Mouse (Mus musculus) lung, embryonic 16.5 days (tissue): Measurements from ENCODE around the gene 1600014C23Rik. TPM values are rescaled to one million over a fixed set of nuclear protein-coding genes. Genes with fewer than 3 reads are reported as not detected.

ENCODE experiments used
- ATAC-seq: fragments of 200-750 bp; cut with Nextera tagmentation; 2 replicates; pipeline ENCODE4 v1.8.0; 2017; ENCODE audit warnings: low read depth, mild to moderate bottlenecking, moderate library complexity
- H3K27ac ChIP-seq: fragments of 300-500 bp; sonication (generic); 2 replicates; pipeline ENCODE4 v1.5.1; 2014; ENCODE audit warnings: mild to moderate bottlenecking, control low read depth, low read length
- H3K27me3 ChIP-seq: fragments of 300-500 bp; sonication (generic); 2 replicates; pipeline ENCODE4 v1.6.1; 2014; ENCODE audit warnings: low read depth, low read length, mixed read lengths; ENCODE audit not compliant: control insufficient read depth, insufficient read depth
- H3K36me3 ChIP-seq: fragments of 300-500 bp; sonication (generic); 2 replicates; pipeline ENCODE4 v1.6.1; 2014; ENCODE audit warnings: low read length; ENCODE audit not compliant: control insufficient read depth, insufficient read depth
- H3K4me1 ChIP-seq: fragments of 300-500 bp; sonication (generic); replicated peaks from 2 replicates; pipeline ENCODE4 v1.6.1; 2014; ENCODE audit warnings: low read length, mixed read lengths; ENCODE audit not compliant: control insufficient read depth, insufficient read depth
- H3K4me2 ChIP-seq: fragments of 300-500 bp; sonication (generic); 2 replicates; pipeline ENCODE4 v1.6.1; 2014; ENCODE audit warnings: low read depth, low read length, control low read depth
- H3K4me3 ChIP-seq: fragments of 300-500 bp; sonication (generic); 2 replicates; pipeline ENCODE4 v1.5.1; 2014; ENCODE audit warnings: mild to moderate bottlenecking, low read length, control low read depth
- H3K9ac ChIP-seq: fragments of 300-500 bp; sonication (generic); 2 replicates; pipeline ENCODE4 v1.6.1; 2014; ENCODE audit warnings: low read length, control low read depth
- H3K9me3 ChIP-seq: fragments of 300-500 bp; sonication (generic); 2 replicates; pipeline ENCODE4 v1.6.1; 2016; ENCODE audit warnings: low read length; ENCODE audit not compliant: control insufficient read depth
- WGBS: fragments of 180-500 bp; shearing (Covaris S2); extraction: QIAGEN DNeasy Blood & Tissue Kit; methylation state at CpG from one replicate; pipeline ENCODE4 v1.1.7; 2014; 5-methylcytosine and 5-hydroxymethylcytosine counted together
- polyA plus RNA-seq: library from polyadenylated mRNA; unstranded; fragments of >200 nt; fragmentation: Nextera tagmentation; extraction: Ambion mirVana; gene quantifications from 2 replicates; pipeline ENCODE4 v1.2.1, GENCODE M21; 2015

Gene 1600014C23Rik
- polyA plus RNA-seq, 1 experiment from 2014 or later = not detected

DNA sequence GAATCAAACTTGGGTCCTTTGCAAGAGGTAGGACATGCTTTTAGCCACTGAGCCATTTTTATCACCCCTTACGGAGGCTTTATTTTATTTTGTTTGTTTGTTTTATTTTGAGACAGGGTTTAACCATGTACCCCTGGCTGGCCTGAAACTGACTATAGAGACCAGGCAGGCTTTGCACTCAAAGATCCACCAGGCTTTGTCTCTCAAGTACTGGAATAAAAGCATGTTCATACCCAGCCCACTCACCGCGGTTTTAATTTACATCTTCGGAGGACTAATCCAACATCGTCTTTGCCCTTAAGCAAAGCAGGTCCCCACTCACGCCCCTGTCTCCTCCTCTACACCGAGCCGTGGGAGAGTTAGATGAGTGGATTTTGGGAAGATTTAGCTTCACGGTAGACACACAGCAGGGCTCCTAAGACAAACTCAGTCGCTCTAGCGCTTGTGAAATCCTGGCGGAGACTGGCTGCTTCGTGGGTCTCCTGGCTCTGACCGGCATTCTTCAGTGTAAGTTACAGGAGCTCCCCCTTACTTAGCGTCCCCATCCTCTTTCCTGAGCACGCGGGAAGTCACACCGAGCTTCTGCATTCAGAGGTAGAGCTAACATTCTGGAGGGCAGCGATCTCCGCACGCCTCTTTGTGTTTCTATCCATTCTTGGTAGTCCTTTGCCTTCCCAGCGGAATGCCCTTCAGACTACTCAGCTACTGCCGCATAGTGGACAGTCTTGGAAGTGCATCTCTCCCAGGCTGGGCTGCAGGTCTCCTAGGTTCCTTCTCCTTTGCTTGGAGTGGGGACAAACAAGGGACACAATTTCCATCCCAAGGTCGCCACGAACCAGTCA, 9.7 kb downstream of the 1600014C23Rik start:
- Histone ChIP-seq H3K4me1 (peaks cover 7% of the 10 kb centered on the region), H3K27ac (peak overlapping the region; percentile 37; the same call in 1 of the 2 replicates), H3K9me3 (no peaks in the 10 kb centered on the region), H3K4me3 (peak overlapping the region; percentile 58), H3K9ac (peak overlapping the region; percentile 82), H3K27me3 (no peaks in the 10 kb centered on the region), H3K4me2 (peak overlapping the region; percentile 85), H3K36me3 (no peaks in the 10 kb centered on the region)
- ATAC-seq = peak; percentile 64
- WGBS = 2% methylated on average over 25 of the region's 25 CpGs

DNA sequence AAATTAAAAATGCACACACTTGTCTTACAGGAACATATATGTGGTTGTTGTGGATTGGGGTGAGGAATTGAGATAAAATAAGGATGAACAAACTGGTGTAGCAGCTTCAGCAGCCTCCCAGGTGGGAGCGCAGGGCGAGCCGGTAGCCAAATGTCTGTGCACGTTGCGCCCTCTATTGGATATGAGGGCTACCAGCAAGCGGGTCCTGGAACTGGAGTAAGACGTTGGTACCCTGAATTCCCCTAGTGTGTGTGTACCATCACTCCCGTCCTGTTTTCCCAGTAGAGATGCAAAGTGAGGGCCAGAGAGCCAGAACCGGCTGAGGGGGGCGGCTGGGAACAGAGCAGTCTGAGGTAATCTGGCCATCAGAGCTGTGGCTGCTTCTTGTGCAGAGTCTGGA, 15.3 kb downstream of the 1600014C23Rik start:
- Histone ChIP-seq H3K27ac (no peak overlapping the region), H3K4me3 (no peak overlapping the region), H3K36me3 (no peaks in the 10 kb centered on the region), H3K9ac (no peak overlapping the region), H3K4me2 (no peak overlapping the region), H3K4me1 (peaks cover under 1% of the 10 kb centered on the region; the same call in 1 of the 2 replicates), H3K27me3 (no peaks in the 10 kb centered on the region), H3K9me3 (no peaks in the 10 kb centered on the region)
- peak; percentile 60 for ATAC-seq
- 4% methylated on average over 10 of the region's 10 CpGs for WGBS

DNA sequence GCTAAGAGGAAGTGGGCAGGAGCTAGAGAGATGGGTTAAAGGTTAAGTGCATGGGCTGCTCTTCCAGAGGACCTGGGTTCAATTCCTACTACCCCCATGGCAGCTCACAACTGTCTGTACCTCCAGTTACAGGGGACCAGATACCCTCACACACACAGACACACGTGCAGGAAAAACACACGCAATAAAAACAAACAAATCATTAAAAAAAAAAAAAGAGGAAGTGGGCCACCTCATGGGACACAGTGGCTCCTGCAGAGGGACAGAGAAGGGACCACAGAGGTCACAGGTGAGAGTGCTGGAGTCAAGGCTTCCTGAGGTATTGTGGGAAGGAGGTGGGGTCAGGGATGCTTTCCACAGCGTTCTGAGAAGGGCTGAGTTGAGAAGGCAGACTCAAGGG, 22.1 kb downstream of the 1600014C23Rik start:
- H3K4me2 ChIP-seq = no peak overlapping the region
- no peaks in the 10 kb centered on the region for H3K36me3 ChIP-seq
- no peak overlapping the region for H3K9ac ChIP-seq
- no peaks in the 10 kb centered on the region for H3K27me3 ChIP-seq
- no peak for ATAC-seq
- no peak overlapping the region for H3K4me3 ChIP-seq
- 30% methylated on average over 3 of the region's 3 CpGs for WGBS
- no peaks in the 10 kb centered on the region for H3K4me1 ChIP-seq
- no peak overlapping the region for H3K27ac ChIP-seq
- no peaks in the 10 kb centered on the region for H3K9me3 ChIP-seq

DNA sequence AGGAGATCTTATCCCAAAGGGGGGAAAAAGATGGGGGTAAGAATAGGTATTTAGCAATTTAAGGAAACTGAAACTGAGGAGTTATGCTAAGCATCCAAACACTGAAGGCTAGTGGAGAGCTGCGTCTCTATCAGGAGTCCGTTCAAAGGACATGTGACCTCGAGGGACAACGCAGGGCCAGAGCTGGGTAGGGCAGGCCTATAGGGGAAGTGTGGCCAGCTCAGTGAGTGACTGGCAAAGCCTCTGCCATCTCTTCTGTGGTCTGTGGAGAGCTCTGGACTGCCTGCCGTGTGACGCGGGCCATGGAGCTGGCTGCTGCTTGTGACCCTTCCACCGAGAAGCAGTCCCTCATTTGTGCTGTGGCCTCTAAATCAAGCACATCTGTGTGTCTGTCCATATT, 23.2 kb downstream of the 1600014C23Rik start:
- H3K27me3 ChIP-seq = no peaks in the 10 kb centered on the region
- H3K36me3 ChIP-seq = no peaks in the 10 kb centered on the region
- WGBS = 75% methylated on average over 8 of the region's 8 CpGs
- H3K9ac ChIP-seq = no peak overlapping the region
- ATAC-seq = no peak
- H3K4me2 ChIP-seq = no peak overlapping the region
- H3K4me3 ChIP-seq = no peak overlapping the region
- H3K9me3 ChIP-seq = no peaks in the 10 kb centered on the region
- no peak overlapping the region for H3K27ac ChIP-seq
- no peaks in the 10 kb centered on the region for H3K4me1 ChIP-seq

DNA sequence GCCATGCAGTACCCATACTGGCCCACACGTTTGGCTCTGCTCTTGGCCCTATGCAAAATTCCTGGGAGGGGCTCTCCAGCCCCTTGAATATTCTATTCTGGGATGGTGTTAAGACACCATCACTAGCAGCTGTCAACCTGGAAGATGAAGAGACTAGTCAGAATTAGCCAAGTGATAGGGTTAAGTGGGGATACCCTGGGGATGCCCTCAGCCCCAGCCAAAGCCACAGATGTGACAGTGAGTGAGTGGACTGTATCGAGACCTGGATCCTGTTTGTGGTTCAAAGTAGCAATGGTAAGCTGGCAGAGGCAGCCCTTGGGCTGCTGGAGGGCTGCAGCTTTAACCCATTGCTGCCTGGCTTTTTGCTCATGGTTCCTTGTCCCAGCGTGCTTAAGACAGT, 23.8 kb downstream of the 1600014C23Rik start:
- no peak for ATAC-seq
- H3K36me3 ChIP-seq = no peaks in the 10 kb centered on the region
- H3K4me1 ChIP-seq = no peaks in the 10 kb centered on the region
- no peaks in the 10 kb centered on the region for H3K9me3 ChIP-seq
- WGBS = 29% methylated on average over 3 of the region's 3 CpGs
- no peak overlapping the region for H3K4me2 ChIP-seq
- H3K9ac ChIP-seq = no peak overlapping the region
- H3K27ac ChIP-seq = no peak overlapping the region
- no peak overlapping the region for H3K4me3 ChIP-seq
- no peaks in the 10 kb centered on the region for H3K27me3 ChIP-seq

DNA sequence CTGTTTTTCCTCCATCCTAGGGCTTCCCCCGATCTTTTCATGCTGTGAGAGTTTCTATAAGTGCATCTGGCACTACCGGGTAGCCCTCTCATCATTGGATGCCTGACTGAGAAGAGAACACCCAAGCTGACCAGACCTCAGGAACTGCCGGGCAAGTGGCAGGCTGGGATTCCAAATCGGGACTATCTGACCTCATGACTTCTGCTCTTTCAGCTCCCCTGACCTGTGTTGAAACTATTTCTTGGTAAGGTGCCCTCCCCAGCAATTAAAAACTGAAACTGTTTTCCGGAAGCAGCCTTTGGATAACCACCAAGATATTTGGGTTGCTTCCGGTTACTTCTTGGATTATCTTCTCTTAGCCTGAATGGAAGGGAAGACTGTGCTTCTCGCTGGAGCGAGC, 25.5 kb downstream of the 1600014C23Rik start:
- no peak overlapping the region for H3K9ac ChIP-seq
- no peaks in the 10 kb centered on the region; the same call in 1 of the 2 replicates for H3K4me1 ChIP-seq
- H3K9me3 ChIP-seq = no peaks in the 10 kb centered on the region
- H3K36me3 ChIP-seq = no peaks in the 10 kb centered on the region
- no peak overlapping the region for H3K27ac ChIP-seq
- H3K4me2 ChIP-seq = no peak overlapping the region
- no peaks in the 10 kb centered on the region for H3K27me3 ChIP-seq
- H3K4me3 ChIP-seq = no peak overlapping the region
- 81% methylated on average over 8 of the region's 8 CpGs for WGBS
- no peak for ATAC-seq

DNA sequence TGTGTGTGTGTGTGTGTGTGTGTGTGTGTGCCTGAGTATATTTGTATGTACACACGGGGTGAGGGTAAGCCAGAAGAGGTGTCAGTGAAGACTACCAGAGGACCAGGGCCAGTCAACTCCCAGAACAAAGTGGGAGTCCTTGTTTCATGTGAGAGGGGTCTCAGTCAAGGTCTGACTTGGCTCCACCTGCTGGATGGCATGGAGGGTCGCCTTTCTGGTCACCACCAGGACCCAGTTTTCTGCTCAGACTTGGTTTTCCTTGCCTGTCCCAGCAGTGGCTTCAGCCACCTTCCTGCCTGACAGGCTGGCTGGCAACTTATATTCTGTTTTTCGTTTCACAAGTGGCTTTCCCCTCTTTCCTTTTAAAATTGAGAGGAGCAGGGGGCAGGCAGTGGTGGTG, 26.3 kb downstream of the 1600014C23Rik start:
- 24% methylated on average over 3 of the region's 3 CpGs for WGBS
- Histone ChIP-seq H3K27ac (no peak overlapping the region), H3K36me3 (no peaks in the 10 kb centered on the region), H3K4me3 (no peak overlapping the region), H3K4me1 (peaks cover 7% of the 10 kb centered on the region; the same call in 1 of the 2 replicates), H3K9ac (no peak overlapping the region), H3K27me3 (no peaks in the 10 kb centered on the region), H3K9me3 (no peaks in the 10 kb centered on the region), H3K4me2 (no peak overlapping the region)
- no peak for ATAC-seq

DNA sequence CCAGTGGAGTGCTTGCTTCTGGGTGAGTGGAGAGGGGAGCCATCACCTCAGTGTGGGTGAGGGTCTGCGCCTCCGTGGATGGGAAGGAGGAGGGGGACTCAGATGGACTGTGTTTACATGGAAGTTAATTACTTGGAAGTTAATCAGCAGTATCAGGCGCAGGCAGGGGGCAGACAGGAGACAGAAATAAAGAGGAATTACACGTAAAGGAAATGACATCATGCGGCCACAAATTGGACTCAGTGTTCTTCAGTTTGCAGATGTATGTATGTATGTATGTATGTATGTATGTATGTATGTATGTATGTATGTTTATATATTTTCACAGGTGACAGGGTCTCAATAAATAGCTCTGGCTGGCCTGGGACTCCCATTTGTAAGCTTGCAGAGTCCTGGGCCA, 26.8 kb downstream of the 1600014C23Rik start:
- peaks cover 7% of the 10 kb centered on the region for H3K4me1 ChIP-seq
- WGBS = 57% methylated on average over 5 of the region's 5 CpGs
- H3K27ac ChIP-seq = no peak overlapping the region
- H3K4me3 ChIP-seq = no peak overlapping the region
- no peaks in the 10 kb centered on the region for H3K9me3 ChIP-seq
- H3K9ac ChIP-seq = no peak overlapping the region
- no peak for ATAC-seq
- no peak overlapping the region for H3K4me2 ChIP-seq
- H3K36me3 ChIP-seq = no peaks in the 10 kb centered on the region
- H3K27me3 ChIP-seq = no peaks in the 10 kb centered on the region

DNA sequence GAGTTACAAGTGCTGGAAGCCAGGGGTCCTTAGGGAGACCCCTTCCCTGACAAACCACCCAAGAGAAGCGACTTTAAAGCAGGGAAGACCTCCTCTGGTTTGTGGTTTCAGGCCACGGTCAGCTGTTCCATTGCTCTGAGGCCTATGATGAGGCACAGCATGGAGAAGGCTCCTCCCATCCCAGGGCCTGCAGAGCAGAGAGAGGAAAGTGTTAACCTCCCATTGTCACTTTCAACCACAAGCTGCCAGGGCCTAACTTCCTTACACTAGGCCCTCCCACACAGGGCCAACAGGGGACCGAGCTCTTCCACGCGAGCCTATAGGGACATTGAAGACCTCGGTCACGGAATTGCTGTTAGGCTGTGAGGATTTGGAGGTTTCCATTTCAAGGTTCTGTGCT, 30.5 kb downstream of the 1600014C23Rik start:
- Histone ChIP-seq H3K36me3 (peaks cover 5% of the 10 kb centered on the region), H3K4me3 (no peak overlapping the region), H3K4me2 (no peak overlapping the region), H3K4me1 (peaks cover 13% of the 10 kb centered on the region), H3K27me3 (no peaks in the 10 kb centered on the region), H3K9ac (0 out of 2 replicates have a peak overlapping the region, but pooled peaks have one; percentile 6), H3K27ac (no peak overlapping the region), H3K9me3 (no peaks in the 10 kb centered on the region)
- ATAC-seq = no peak
- WGBS = 52% methylated on average over 7 of the region's 7 CpGs
